Mouse (Mus musculus): ENCODE measurements around the gene Atg16l2.

DNA sequence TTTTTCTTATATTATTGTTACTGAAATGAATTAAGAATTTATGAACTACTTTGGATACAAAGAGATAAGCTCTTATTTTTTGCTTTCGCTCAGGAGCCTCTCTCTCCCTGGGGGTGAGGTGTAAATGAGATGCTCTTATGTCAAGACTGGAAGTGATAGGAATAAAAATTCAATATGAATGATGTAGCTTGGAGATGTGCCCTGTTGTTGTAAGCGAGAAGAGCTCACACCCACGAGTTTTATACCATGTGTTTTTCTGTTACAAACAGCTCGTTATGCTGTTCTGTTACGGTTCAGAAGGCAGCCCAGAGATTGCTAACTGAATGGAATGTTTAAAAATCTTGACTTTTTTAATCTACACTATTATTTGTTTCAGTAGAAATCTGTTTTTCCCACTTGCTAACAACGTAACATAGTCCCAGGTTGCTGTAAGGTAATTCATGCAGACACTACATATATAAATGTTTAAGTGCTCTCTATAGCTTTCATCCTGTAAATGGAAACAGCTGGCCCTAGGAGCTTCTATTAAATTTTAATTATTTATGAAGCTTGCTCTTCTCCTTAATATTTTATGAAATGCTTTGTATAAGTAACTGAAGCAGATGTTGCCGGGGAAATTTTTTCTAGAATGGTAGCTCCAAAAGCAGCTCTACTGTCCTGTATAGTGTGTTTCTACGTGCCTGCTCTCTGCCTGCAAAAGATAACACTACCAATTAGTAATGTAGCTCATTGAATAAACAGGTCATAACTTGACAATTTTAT is 65.2 kb downstream of the Atg16l2 start:
- TF ChIP-seq MYOG (IDR thresholded peaks at IDR 0.05; ENCODE audit: control insufficient read depth, extremely low read depth, insufficient read length): no peak
- TF ChIP-seq FOSL1 (IDR thresholded peaks at IDR 0.05; ENCODE audit: insufficient read depth, low read length, poor library complexity, severe bottlenecking): no peak
- no peak for TF ChIP-seq CTCF (IDR thresholded peaks at IDR 0.05; ENCODE audit: control insufficient read depth, insufficient read depth, insufficient read length)
- no peak for TF ChIP-seq CEBPB (IDR thresholded peaks at IDR 0.05; ENCODE audit: low read depth)
- no peak for TF ChIP-seq MAX (IDR thresholded peaks at IDR 0.05)

Measured in C2C12 (cell line).